Mouse (Mus musculus): ENCODE data around the gene Gm11084.

DNA sequence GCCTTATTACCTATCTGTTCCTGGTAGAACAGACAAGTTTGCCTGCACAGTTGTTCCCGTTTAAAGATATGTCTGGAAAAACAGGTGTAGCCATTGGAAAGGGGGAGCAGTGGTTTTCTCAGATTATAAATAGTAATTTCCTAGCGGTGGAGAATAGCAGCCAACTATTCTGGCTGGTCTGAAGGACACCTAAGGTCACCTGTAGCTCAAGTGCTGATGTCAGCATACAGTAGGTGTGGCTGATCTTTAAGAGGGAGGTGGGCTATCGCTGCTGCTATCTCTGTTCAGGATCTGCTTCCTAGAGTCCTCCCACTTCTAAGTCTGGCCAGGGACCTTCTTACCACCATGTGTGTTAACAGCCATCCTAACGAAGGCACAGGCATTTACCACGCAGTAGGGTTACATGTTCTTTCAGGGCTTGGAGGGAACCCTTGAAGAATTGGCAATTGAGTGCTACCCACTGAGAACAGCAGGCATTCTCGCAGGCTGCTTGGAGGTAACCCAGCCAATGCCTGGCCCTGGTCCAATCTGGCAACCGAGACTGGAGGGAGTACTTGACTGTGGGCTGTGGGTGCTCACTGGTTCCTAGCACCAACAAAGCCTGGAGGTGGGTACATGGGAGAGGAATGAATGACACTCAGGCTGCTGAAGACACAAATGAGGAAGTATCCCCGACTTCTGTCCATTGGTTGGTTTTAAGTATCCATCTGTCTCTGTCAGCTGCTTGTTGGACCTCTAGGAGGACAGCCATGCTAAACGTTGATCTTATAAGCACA is 33.0 kb upstream of the Gm11084 start:
- TF ChIP-seq CTCF (IDR thresholded peaks at IDR 0.05; ENCODE audit: low read depth) = no peak
- no peak for TF ChIP-seq EP300 (IDR thresholded peaks at IDR 0.05; ENCODE audit: low read depth)
